Comparison of ENCODE assay signal across 30 mouse cellular contexts in the genomic region with DNA sequence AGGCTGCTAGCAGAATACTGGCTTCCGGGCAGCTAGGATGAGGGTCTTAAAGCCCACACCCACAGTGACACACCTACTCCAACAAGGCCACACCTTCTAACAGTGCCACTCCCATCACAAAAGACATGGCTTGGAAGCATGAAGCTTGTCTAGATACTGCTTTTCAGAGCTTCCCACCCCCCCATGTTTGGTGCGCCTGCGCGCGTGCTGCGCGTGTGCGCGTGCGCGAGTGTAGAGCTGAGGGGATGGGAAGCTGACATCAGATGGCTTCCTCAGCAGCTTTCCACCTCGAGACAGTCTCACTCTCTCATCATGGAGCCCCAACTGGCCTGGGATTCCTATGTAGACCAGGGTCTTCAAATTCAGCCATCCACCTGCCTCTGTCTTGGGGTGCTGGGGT. TPM values are rescaled to one million over a fixed set of nuclear protein-coding genes. Genes with fewer than 3 reads are reported as not detected.
"Had no signal": no experiment of that assay in that cellular context is flagged by ENCODE, and none has a peak within 500 bp of the region (broad histone marks: within the 10 kb centered on the region; RNA-seq: fewer than 3 reads in every experiment).

No protein-coding gene starts in this region.

- H3K9me3 ChIP-seq: heart, embryonic 13.5 days; heart, embryonic 15.5 days; hindbrain, embryonic 12.5 days; intestine, embryonic 15.5 days; limb, embryonic 10.5 days; limb, embryonic 12.5 days; liver, embryonic 13.5 days; liver, embryonic 15.5 days had no signal

- H3K27me3 ChIP-seq: heart, embryonic 13.5 days; heart, embryonic 15.5 days; hindbrain, embryonic 12.5 days; intestine, embryonic 15.5 days; limb, embryonic 12.5 days; liver, embryonic 13.5 days; liver, embryonic 15.5 days had no signal

- H3K9ac ChIP-seq: heart, embryonic 13.5 days; heart, embryonic 15.5 days; hindbrain, embryonic 12.5 days; hindbrain, embryonic 14.5 days; intestine, embryonic 15.5 days; limb, embryonic 12.5 days; liver, embryonic 13.5 days; liver, embryonic 15.5 days had no signal

- ATAC-seq: hindbrain, embryonic 16.5 days; inflammation-experienced regulatory T-cells, adult 6 months; intestine, embryonic 15.5 days; intestine, postnatal 0 days had no signal

- H3K36me3 ChIP-seq: intestine, embryonic 15.5 days; liver, embryonic 13.5 days; liver, embryonic 15.5 days had no signal

- H3K4me1 ChIP-seq: heart, embryonic 13.5 days; heart, embryonic 15.5 days; hindbrain, embryonic 12.5 days; intestine, embryonic 15.5 days; limb, embryonic 10.5 days; limb, embryonic 12.5 days; liver, embryonic 15.5 days had no signal

- H3K4me3 ChIP-seq: gastrocnemius, adult 2 months; heart, adult 2 months; heart, embryonic 13.5 days; heart, embryonic 15.5 days; hindbrain, embryonic 12.5 days; intestine, embryonic 15.5 days; layer of hippocampus, adult 2 months; left cerebral cortex, adult 2 months; limb, embryonic 10.5 days; limb, embryonic 12.5 days; liver, embryonic 13.5 days; liver, embryonic 15.5 days had no signal

- H3K4me2 ChIP-seq: heart, embryonic 11.5 days; heart, embryonic 13.5 days; heart, embryonic 15.5 days; hindbrain, embryonic 12.5 days; hindbrain, embryonic 14.5 days; intestine, embryonic 15.5 days; limb, embryonic 12.5 days; liver, embryonic 11.5 days; liver, embryonic 13.5 days; liver, embryonic 15.5 days had no signal

- DNase-seq: gastrocnemius, adult 2 months; gastrocnemius, postnatal 10 days; gastrocnemius, postnatal 25 days; heart, adult 11 months; heart, adult 2 months; heart, postnatal 14 days; heart, postnatal 36 days; kidney, adult 18-20 months; kidney, adult 8-10 months; kidney, postnatal 14 days; kidney, postnatal 4 days; liver; liver, embryonic 13.5 days had no signal

- H3K27ac ChIP-seq: gastrocnemius, adult 2 months; heart, adult 2 months; heart, embryonic 13.5 days; heart, embryonic 15.5 days; hindbrain, embryonic 12.5 days; hindbrain, embryonic 14.5 days; intestine, embryonic 15.5 days; kidney, postnatal 0 days; layer of hippocampus, adult 2 months; left cerebral cortex, adult 2 months; limb, embryonic 10.5 days; limb, embryonic 12.5 days; liver, embryonic 13.5 days; liver, embryonic 15.5 days had no signal

RNA-seq across cellular contexts. Expression of a gene that starts 55.9 kb away (rescaled TPM):
- total RNA-seq: gastrocnemius, postnatal 25 days; heart, postnatal 14 days; heart, postnatal 36 days; hematopoietic stem cell, adult 5-6 weeks; layer of hippocampus, adult 2 months had no signal
- polyA plus RNA-seq: heart, adult 2 months; intestine, postnatal 0 days; liver, embryonic 13.5 days; liver, embryonic 15.5 days had no signal
